Comparison of ENCODE assay signal across 22 mouse cellular contexts in the genomic region with DNA sequence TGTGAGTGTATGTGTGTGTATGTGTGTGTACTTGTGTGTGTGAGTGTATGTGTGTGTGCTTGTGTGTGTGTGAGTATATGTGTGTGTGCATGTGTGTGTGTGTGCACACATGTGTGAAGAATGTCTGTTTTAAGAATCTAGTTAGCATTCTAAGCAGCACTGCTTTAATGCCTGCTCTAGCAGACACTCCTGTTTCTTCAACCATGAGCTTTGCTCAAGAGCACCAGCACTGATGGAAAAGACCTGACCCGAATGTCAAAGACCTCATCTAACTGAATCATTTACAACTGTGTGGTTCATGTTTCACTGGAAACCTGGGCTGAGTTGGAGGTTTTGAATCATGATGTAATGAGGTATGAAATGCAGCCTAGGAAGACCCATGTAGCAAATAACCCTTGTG.
DNase-seq lines count a peak whose midpoint lies in the region; ATAC-seq and TF ChIP-seq lines count a peak whose summit lies in the region.
"Had no signal": no experiment of that assay in that cellular context is flagged by ENCODE, and none has a peak within 500 bp of the region (broad histone marks: within the 10 kb centered on the region; RNA-seq: fewer than 3 reads in every experiment).

No protein-coding gene starts in this region.

- 79% methylated on average over 1 of the region's 1 CpGs for WGBS in forebrain, embryonic 13.5 days
- WGBS in forebrain, embryonic 16.5 days, result 55% methylated on average over 1 of the region's 1 CpGs
- WGBS in kidney, postnatal 0 days, result 24% methylated on average over 1 of the region's 1 CpGs
- 76% methylated on average over 1 of the region's 1 CpGs for WGBS in midbrain, postnatal 0 days

- no peak overlapping the region for H3K9ac ChIP-seq in forebrain, embryonic 13.5 days
- no peak overlapping the region for H3K9ac ChIP-seq in forebrain, embryonic 16.5 days (replicated peaks; ENCODE audit: low read depth, low read length)
- H3K9ac ChIP-seq in kidney, postnatal 0 days (ENCODE audit: low read depth, low read length), result no peak overlapping the region
- no peak overlapping the region for H3K9ac ChIP-seq in midbrain, postnatal 0 days (replicated peaks; ENCODE audit: low read length, poor library complexity, severe bottlenecking)
- H3K9ac ChIP-seq: heart, embryonic 15.5 days; liver, embryonic 15.5 days; lung, embryonic 14.5 days; neural tube, embryonic 13.5 days; stomach, embryonic 15.5 days had no signal

- H3K4me1 ChIP-seq in forebrain, embryonic 13.5 days, result peaks cover 8% of the 10 kb centered on the region
- H3K4me1 ChIP-seq in forebrain, embryonic 16.5 days (replicated peaks; ENCODE audit: control insufficient read depth, insufficient read depth, low read length), result peaks cover 7% of the 10 kb centered on the region; the same call in 1 of the 2 replicates
- H3K4me1 ChIP-seq in kidney, postnatal 0 days (replicated peaks; ENCODE audit: insufficient read depth, low read length), result no peaks in the 10 kb centered on the region
- no peaks in the 10 kb centered on the region for H3K4me1 ChIP-seq in midbrain, postnatal 0 days (ENCODE audit: insufficient read depth, low read length)
- H3K4me1 ChIP-seq: heart, embryonic 10.5 days; heart, embryonic 15.5 days; liver, embryonic 15.5 days; neural tube, embryonic 13.5 days; stomach, embryonic 15.5 days had no signal

- no peak overlapping the region for H3K4me2 ChIP-seq in forebrain, embryonic 13.5 days
- no peak overlapping the region for H3K4me2 ChIP-seq in forebrain, embryonic 16.5 days (ENCODE audit: low read length)
- H3K4me2 ChIP-seq in kidney, postnatal 0 days (ENCODE audit: low read length), result no peak overlapping the region
- H3K4me2 ChIP-seq in midbrain, postnatal 0 days (ENCODE audit: low read depth, low read length, poor library complexity, severe bottlenecking), result no peak overlapping the region
- H3K4me2 ChIP-seq: heart, embryonic 15.5 days; liver, embryonic 15.5 days; lung, embryonic 14.5 days; neural tube, embryonic 13.5 days; stomach, embryonic 15.5 days had no signal

- peak; percentile 24; the same call in 1 of the 2 replicates for ATAC-seq in forebrain, embryonic 13.5 days
- no peak for ATAC-seq in forebrain, embryonic 16.5 days
- ATAC-seq in kidney, postnatal 0 days (replicated peaks; ENCODE audit: low FRiP score, low read depth), result no peak; the same call in 1 of the 2 replicates
- ATAC-seq in midbrain, postnatal 0 days (ENCODE audit: low FRiP score), result peak; percentile 52; the same call in 1 of the 2 replicates
- ATAC-seq: intestine, embryonic 16.5 days had no signal

- H3K4me3 ChIP-seq in forebrain, embryonic 13.5 days, result no peak overlapping the region
- no peak overlapping the region for H3K4me3 ChIP-seq in forebrain, embryonic 16.5 days (replicated peaks; ENCODE audit: low read length)
- H3K4me3 ChIP-seq in kidney, postnatal 0 days (replicated peaks; ENCODE audit: low read depth, low read length), result no peak overlapping the region
- no peak overlapping the region for H3K4me3 ChIP-seq in midbrain, postnatal 0 days (ENCODE audit: low read depth, low read length)
- H3K4me3 ChIP-seq: erythroblast, embryonic 14.5 days; heart, embryonic 10.5 days; heart, embryonic 15.5 days; liver, embryonic 15.5 days; neural tube, embryonic 13.5 days; stomach, embryonic 15.5 days had no signal

- H3K36me3 ChIP-seq in forebrain, embryonic 13.5 days (ENCODE audit: poor library complexity, severe bottlenecking), result no peaks in the 10 kb centered on the region
- no peaks in the 10 kb centered on the region for H3K36me3 ChIP-seq in forebrain, embryonic 16.5 days (ENCODE audit: control insufficient read depth, insufficient read depth)
- no peaks in the 10 kb centered on the region for H3K36me3 ChIP-seq in kidney, postnatal 0 days (ENCODE audit: insufficient read depth, low read length)
- no peaks in the 10 kb centered on the region for H3K36me3 ChIP-seq in midbrain, postnatal 0 days (ENCODE audit: insufficient read depth, low read length)
- H3K36me3 ChIP-seq: heart, embryonic 10.5 days; heart, embryonic 15.5 days; liver, embryonic 15.5 days; neural tube, embryonic 13.5 days; stomach, embryonic 15.5 days had no signal

- H3K27me3 ChIP-seq in forebrain, embryonic 13.5 days, result no peaks in the 10 kb centered on the region
- no peaks in the 10 kb centered on the region for H3K27me3 ChIP-seq in forebrain, embryonic 16.5 days (replicated peaks; ENCODE audit: control insufficient read depth, insufficient read depth, low read length)
- H3K27me3 ChIP-seq in kidney, postnatal 0 days (ENCODE audit: insufficient read depth, low read length), result no peaks in the 10 kb centered on the region
- H3K27me3 ChIP-seq in midbrain, postnatal 0 days (ENCODE audit: insufficient read depth, low read length), result no peaks in the 10 kb centered on the region
- H3K27me3 ChIP-seq: heart, embryonic 15.5 days; liver, embryonic 15.5 days; neural tube, embryonic 13.5 days; stomach, embryonic 15.5 days had no signal

- H3K27ac ChIP-seq in forebrain, embryonic 13.5 days, result no peak overlapping the region
- no peak overlapping the region for H3K27ac ChIP-seq in forebrain, embryonic 16.5 days (ENCODE audit: low read length)
- H3K27ac ChIP-seq in kidney, postnatal 0 days, result no peak overlapping the region
- H3K27ac ChIP-seq in midbrain, postnatal 0 days (ENCODE audit: low read depth, low read length), result no peak overlapping the region
- H3K27ac ChIP-seq: heart, embryonic 10.5 days; heart, embryonic 15.5 days; liver, embryonic 15.5 days; neural tube, embryonic 13.5 days; stomach, embryonic 15.5 days had no signal

- peak; percentile 1 for DNase-seq in kidney, postnatal 0 days (ENCODE audit: low spot score)
- no peak for DNase-seq in kidney, adult 11 months
- peak; percentile 8 for DNase-seq in Muller cell, postnatal 12 days (ENCODE audit: inconsistent ontology term)
- DNase-seq in midbrain, postnatal 0 days (ENCODE audit: low spot score), result no peak
- DNase-seq in right cerebral cortex, postnatal 25 days, result no peak
- DNase-seq: adrenal gland, postnatal 14 days; cerebellum, adult 18-20 months; cerebellum, postnatal 10 days; gastrocnemius, postnatal 14 days; kidney, postnatal 10 days; lung, embryonic 14.5 days; lung, postnatal 14 days; right cerebral cortex, postnatal 14 days had no signal

- no peak for TF ChIP-seq CTCF in kidney, postnatal 0 days (IDR thresholded peaks at IDR 0.05; ENCODE audit: low read depth)
- no peak for TF ChIP-seq CTCF in midbrain, postnatal 0 days (IDR thresholded peaks at IDR 0.05)

- H3K9me3 ChIP-seq in forebrain, embryonic 13.5 days (replicated peaks), result no peaks in the 10 kb centered on the region
- no peaks in the 10 kb centered on the region for H3K9me3 ChIP-seq in forebrain, embryonic 16.5 days (ENCODE audit: control insufficient read depth, low read length)
- no peaks in the 10 kb centered on the region for H3K9me3 ChIP-seq in kidney, postnatal 0 days (replicated peaks; ENCODE audit: low read length)
- H3K9me3 ChIP-seq in midbrain, postnatal 0 days (ENCODE audit: low read length), result no peaks in the 10 kb centered on the region
- H3K9me3 ChIP-seq: heart, embryonic 10.5 days; heart, embryonic 15.5 days; liver, embryonic 15.5 days; neural tube, embryonic 13.5 days; stomach, embryonic 15.5 days had no signal

Comparison
In these comparisons a context has a peak if more than half of its experiments do, and no peak if none do; other contexts are left out.
1. ATAC-seq: peak in forebrain, embryonic 13.5 days (single experiment) and midbrain, postnatal 0 days (single experiment); none in forebrain, embryonic 16.5 days (single experiment) and kidney, postnatal 0 days (single experiment).
2. DNase-seq: peak in kidney, postnatal 0 days (single experiment) and Muller cell, postnatal 12 days (single experiment); none in kidney, adult 11 months (single experiment), midbrain, postnatal 0 days (single experiment) and right cerebral cortex, postnatal 25 days (single experiment).